Mouse (Mus musculus): ENCODE measurements around the gene Ppa1.

The Ppa1 gene

DNA sequence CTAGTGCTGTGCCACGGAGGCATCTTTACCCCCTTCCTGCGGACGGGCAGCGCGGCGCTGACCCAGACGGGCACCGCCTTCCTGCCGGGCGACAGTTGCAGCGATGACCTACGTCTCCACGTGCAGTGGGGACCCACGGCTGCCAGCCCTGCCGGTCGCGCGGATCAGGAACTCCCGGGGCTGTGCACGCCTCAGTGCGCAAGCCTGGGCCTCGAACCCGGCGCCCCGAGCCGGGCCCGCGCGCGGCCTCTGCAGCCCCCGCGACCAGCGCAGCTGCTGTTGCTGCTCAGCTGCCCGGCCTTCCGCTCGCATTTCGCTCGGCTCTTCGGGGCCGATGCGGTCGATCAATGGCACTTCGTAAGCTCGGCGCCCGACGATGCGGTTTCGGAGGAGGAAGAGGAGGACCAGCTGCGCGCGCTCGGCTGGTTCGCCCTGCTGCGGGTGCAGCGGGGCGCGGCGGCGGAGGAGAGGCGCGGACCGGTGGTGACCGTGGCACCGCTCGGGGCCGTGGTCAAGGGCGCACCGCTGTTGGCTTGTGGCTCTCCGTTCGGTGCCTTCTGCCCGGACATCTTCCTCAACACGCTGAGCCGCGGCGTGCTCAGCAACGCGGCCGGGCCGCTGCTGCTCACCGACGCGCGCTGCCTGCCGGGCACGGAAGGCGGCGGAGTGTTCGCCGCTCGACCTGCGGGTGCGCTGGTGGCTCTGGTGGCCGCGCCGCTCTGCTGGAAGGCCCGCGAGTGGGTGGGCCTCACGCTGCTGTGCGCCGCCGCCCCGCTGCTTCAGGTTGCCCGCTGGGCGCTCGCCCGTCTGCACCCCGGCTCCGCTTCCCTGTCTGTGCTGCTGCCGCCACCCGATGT is 47.6 kb downstream of the Ppa1 start:
- DNase-seq (ENCODE audit: low spot score in 2 of 2), result no peak

DNA sequence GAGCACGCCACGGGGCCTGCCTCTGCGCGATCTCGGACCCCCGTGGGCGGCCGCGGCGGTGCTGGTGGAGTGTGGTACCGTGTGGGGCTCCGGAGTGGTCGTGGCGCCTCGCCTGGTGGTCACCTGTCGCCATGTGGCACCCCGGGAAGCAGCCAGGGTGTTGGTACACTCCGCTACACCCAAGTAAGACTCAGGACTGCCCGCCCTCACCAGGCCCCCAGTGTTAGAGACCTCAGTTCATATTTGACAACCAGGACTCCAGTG is 48.1 kb downstream of the Ppa1 start:
- peak in 1 of 2 experiments; percentile 11 for DNase-seq (ENCODE audit: low spot score in 2 of 2)

DNA sequence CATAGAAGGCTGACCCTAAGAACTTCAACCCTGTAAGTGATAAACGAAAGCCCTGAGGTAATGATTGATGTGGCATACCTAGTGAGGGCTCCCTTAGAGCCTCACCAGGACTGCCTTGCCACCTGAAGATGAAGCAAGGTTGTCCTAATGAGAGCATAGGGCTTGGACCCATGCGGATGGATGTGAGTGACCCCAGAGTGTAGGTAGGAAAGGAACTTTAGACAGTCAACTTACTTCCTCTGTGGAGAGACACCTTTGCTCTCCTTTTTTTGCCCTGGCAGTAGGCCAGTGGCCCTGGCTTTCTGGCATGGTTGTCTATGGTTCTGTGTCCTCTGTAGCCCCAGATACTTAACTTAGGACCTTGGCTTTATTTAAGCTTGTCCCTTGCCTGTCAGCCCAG is 48.7 kb downstream of the Ppa1 start:
- DNase-seq (ENCODE audit: low spot score in 2 of 2), result no peak

DNA sequence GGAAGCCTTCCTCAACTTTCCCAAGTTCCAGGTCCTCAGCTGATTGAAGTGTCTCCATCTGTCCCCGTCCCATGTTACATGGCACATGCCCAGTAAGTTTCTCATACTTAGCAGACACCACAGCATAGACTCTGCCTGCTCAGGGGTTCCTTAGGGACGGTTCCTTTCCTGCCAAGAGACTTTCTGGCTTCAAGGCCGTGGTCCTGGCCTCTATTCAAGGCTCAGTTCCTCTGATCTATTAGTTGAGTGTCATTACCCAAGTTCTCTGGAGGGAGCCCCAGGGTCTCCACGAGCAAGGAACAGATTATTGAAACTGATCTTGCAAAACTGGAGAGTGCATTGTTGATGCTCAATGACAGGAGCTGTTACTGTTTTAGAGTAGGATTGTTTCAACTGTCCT is 56.3 kb downstream of the Ppa1 start:
- DNase-seq (ENCODE audit: low spot score in 2 of 2), result no peak

DNA sequence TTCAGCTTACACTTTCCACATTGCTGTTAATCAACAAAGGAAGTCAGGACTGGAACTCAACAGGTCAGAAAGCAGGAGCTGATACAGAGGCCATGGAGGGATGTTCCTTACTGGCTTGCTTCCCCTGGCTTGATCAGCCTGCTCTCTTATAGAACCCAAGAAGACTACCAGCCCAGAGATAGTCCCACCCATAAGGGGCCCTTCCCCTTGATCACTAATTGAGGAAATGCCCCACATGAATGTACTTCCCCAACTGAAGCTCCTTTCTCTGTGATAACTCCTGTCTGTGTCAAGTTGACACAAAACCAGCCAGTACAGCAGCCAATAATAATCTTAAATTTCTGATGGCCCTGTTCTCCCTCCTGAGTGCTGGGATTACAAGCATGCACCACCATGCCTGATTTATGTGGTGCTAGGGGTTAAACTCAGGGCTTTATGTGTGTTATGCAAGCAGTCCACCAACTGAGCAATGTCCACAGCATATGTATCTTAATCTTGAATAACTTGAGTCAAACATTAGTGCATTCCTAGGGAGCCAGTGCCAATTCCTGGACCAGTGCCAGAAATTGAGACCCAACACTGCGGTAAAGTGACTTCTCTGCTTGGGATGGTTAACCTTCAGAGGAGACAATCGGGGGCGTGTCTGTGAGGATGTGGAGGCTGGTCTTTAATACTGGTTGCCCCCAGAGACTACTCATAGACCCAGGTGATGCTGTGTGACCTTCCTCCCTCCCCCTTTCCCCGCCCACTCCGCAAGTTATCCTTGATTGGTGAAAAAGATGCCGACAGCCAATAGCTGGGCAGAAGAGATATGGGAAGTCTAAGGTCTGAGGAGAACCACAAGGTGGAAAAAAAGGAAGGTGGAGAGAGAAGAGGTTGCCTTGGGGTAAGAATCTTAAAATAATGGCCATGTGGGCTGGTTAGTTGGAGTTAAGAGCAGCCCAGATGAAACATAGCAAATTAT is 58.3 kb downstream of the Ppa1 start:
- DNase-seq (ENCODE audit: low spot score in 2 of 2), result no peak

DNA sequence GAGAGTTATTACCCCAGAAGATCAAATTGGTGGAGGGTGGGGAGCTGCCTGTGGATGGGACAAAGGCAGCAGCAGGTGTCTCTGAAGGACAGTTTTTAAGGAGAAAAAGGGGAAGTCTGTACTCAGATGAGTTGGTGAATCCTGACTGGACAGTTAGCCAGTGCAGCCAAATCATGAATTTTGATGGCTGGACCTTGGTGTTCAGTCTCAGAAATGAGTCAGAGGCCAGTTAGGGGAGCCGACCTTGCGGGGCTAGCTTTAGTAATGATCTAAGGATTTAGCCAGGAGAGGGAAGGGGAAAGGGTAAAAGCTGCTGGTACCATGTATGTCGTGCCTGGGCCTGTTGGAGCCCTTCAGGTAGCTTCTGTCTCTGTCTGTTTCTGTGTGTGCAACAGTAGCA is 65.2 kb downstream of the Ppa1 start:
- no peak for DNase-seq (ENCODE audit: low spot score in 2 of 2)

DNA sequence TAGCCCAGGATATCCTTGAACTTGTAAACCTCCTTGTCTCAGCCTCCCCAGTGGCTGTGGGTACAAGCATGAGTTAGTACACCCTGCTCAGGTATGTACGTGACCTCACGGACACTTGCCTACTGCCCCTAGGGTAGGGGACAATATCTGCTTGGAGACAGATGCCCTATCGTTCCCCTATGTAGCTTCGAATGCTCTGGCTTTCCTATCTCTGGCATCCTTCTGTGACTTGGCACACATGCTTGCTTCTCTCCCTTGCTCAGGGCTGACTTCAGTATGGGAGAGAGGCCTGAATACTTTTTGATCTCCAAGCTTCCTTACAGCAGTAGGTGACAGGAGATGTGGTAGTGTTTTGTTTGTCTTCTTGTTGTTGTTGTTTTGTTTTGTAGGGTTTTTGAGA is 65.8 kb downstream of the Ppa1 start:
- no peak for DNase-seq (ENCODE audit: low spot score in 2 of 2)

DNA sequence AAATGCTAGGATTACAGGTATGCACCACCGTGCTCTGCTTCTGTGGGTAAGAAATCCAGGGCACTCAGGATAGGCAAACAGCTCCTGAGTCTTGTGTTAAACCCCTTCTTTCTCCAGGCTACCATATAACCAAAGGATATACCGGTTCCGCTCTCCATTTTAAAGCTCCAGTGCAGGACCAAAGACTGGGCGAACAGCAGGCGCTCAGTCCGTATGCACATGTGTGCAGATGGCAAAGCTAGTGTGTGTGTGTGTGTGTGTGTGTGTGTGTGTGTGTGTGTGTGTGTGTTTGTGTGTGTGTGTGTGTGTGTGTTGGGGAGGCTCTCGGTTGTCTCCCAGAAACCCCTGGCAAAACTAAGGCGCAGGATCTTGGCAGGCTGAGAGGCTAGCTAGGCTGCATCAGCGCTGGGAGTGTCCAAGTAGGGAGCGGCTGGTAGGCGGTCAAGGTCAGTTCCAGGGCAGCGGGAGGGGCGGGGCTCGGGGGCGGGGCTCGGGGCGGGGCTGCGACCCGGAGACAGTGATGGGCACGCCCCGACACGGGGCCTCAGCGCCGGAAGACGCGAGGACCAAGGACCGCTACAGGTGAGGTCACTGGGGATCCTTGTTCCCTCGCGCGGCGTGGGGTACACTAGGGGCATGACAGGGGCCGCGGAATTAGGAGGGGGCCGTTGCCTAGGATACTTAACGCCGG is 66.6 kb downstream of the Ppa1 start, which contains the start of gene Aifm2:
TSS of gene Aifm2 (plus strand) at position 493 of the 691 bp plus-strand sequence.
- no peak for DNase-seq (ENCODE audit: low spot score in 2 of 2)

DNA sequence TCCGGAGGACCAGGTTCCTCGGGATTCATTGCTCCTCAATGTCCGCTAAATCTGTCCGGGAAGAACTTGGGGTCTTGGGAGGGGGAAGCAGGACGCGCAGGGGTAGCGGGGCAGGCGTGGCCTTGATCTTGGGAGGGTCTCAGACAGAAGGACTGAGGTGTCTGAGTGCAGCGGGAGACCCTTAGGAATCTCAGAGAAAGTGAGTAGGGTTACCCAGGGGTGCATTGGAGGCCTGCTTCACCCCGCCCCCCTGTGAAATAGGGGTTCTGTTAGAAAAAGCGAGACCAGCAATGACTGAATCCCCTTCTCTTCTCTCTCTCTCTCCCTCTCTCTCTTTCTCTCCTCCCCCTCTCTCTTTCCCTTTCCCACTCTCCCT is 67.1 kb downstream of the Ppa1 start:
- DNase-seq (ENCODE audit: low spot score in 2 of 2), result no peak

DNA sequence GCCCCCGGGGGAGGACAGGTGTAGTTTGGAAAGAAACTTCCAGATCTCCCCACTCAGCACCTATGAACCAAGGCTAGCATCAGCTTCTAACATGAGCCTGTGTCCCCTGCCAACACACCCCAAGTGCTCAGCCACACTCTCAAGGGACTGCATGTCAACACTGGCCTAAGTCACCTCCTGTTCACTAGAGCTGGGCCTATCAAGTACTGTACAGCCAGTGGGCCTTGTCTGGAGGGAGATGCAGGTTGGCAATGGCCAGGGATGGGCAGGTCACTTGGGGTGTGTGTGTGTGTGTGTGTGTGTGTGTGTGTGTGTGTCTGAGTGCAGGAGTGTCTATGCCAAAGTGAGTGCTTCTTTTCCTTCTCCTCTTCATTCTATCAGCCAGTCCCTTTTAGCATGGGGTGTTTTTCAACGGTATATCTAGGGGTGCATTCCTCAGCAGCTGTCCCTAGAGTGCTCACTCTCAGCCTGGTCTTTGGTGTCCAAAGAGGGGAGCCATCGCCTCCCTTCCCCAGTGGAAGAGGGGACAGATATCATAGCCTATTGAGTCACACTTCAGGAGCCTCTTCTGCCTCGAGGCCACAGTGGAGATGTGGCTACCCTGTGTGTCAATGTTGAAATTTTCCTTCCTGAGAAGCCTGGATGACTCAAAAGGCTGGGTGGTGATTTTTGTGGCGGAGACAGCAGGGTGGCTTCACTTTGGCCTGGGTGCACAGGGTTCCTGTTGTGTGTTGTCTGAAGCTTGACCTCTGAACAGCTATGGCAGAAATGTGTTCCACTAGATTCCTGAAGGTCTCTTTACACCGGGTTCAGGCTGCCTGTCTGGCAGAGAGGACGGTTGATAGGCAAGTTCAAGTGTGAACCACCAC is 67.9 kb downstream of the Ppa1 start:
- DNase-seq (ENCODE audit: low spot score in 2 of 2), result no peak

DNA sequence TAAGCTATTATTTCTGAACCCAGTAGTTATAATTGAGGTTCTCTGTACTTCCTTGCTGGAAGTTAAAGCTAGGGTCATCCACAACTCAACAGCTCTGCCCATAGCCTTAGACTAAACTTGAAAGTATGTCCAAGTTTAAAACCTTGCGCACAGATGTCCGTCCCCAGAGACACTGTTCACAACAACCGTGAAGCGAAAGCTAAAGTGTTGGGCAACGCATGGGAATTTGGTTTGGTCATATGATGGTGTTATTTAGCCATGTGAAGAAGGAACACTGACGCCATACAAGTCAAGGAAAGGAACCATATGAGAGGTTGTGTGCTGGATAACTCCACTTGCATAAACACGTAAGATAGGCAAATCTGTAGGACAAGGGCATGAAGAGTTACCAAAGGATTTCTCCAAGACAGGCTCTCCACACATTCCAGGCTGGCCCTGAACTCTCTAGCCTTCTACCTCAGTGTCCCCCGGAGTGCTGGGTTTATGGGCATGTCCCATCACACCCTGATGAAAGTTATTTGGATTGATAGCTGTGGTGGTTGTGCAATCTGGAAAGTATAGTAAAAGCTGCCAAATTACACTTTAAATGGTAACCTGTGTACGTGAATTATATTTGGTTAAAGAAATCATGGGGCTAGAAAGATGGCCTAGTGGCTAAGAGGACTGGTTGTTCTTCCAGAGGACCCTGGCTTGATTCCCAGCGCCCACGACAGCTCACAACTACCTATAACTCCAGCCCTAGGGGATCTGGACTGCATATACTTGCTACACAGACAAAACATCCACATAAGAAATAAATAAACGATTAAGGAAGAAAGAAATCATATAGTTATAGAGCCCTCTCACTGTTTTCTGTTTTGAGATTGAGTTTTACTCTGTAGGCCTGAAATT is 69.3 kb downstream of the Ppa1 start:
- DNase-seq (ENCODE audit: low spot score in 2 of 2), result no peak

DNA sequence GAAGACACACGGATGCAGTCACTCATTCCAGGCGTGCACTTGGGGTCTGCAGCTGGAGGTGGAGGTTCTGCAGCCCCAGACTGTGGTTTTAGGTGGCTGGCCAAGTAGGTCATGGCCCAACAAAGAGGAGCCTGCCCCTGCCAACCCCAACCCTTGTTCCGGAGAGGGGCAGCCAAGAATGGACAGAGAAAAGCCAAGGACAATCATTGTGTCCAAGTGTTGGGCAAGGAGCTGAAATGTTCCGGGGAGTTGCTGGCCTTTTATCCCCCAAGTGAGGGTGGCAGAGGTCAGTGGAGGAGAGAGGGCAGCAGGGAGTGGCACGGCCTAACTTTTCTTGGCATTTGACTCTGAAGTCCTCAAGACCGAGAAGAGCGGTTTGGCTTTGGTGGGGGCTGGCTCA is 72.0 kb downstream of the Ppa1 start:
- DNase-seq (ENCODE audit: low spot score in 2 of 2), result no peak

DNA sequence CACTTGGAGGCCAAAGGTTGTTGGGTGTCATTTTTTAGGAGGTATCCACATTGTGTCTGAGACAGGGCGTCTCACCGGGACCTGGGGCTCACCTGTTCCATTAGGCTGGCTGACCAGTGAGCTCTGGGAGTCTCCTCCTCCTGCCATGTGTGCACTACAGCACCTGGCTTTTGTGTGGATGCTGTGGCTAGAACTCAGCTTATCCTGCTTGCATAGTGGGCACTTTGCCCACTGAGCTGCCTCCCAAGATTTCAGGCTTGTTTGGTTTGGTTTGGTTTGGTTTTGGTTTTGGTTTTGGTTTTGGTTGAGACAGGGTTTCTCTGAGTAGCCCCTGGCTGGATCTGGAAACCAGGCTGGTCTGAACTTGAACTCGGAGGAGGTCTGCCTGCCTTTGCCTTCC is 73.9 kb downstream of the Ppa1 start:
- DNase-seq (ENCODE audit: low spot score in 2 of 2), result no peak

DNA sequence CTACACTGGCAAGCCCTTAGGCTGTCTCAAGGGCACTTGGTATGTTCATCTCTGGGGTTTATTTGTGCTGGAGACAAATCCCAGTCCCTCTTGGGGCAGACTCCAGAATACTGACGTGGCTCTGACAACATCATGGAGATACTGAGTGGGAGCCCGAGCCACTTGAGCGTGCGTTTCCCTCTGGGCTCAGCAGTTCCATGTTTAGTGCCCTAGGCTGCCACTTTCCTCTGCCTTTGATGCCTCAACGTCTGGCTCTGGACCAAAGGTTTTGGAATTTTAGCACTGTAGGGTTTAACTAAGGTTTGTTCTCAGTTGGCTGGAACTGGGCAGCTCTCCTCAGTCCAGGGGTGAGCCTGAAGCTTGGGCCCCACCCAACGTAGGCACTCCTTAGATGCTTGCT is 74.9 kb downstream of the Ppa1 start:
- DNase-seq (ENCODE audit: low spot score in 2 of 2), result no peak

Measured in cerebellum, postnatal 4 days (tissue).